Mouse (Mus musculus) fat pad, adult 2 months (tissue): Measurements from ENCODE around the gene Gm49336.

ENCODE experiments used
- DNase-seq: peaks from one replicate; pipeline ENCODE4 v3.0.0-alpha.2; 2011; ENCODE audit warnings: low read depth, low spot score; ENCODE audit errors: extremely low read depth

The Gm49336 gene

DNA sequence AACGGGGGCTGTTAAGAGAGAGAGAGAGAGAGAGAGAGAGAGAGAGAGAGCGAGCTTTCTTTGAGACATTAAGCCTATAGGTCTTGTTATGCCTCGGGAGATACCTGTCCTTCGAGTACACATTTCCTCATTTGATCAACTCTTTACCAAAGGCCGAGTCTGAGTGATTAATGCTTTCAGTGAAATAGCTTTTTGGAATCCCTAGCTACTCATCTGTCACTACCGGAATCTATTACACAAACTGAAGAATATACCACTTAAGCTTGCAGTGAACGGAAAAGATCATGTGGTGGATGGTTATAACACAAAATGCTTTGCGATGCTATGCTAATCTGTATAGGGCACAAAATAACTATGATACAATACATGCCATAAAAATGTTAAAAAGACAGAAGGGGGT lies 941 bp downstream of the Gm49336 start:
- DNase-seq, result no peak

DNA sequence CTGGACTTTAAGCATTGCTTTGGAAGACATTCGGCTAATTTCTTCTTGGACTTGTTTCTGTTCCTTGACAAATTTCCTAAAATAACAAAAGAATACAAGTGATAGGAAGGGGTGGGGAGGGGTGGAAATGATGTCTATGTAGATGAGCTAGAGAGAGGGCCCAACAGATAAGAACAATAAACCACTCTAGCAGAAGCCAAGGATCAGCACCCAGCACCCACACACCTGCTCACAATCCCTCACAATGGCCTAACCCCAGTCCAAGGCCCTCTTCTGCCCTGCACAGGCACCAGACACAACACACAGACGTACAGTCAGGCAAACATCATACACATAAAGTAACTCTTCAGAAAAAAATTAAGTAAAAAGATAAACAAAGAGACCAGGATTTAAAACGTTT lies 12.8 kb downstream of the Gm49336 start:
- no peak for DNase-seq

DNA sequence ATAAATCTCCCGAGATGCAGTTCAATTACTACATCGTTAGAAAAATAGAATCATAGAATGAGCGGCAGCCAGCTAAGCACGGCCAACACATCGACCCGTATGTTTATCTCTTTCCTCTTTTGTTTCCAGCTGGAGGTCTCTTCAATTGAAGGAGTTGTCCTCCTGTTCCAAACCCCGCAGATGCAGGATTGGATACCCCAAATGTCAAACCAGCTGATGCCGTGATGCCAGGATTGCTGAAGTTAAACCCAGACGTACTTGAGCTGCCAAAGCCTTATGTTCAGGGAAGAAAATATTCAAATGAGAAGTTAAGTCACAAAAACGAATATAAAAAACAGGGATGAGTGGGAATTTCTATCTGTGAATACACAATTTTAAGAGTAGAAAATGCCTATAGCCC lies 31.4 kb downstream of the Gm49336 start:
- DNase-seq, result no peak

GRCm38 (mm10) chr14:60217616-60218015 lies 33.7 kb downstream of the Gm49336 start:
- no peak for DNase-seq

DNA sequence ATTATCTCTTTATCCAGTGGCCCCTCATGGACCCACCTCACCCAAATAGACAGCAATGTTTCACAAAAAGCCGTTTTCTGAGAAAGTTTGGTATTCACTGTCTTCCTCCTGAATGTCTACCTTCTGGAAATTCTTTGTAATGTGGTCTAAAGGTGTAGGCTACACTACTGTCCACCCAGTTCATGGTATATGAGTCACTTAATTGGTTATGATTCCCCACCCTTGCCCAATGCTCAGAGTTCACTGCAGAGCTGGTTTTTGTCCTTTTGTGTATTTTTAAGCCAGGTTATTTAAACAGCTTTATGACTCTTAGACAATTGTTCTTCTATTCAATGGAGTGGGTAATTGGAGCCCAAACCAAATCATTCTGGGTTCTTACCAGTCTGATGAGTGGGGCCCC lies 35.2 kb downstream of the Gm49336 start:
- DNase-seq, result no peak

DNA sequence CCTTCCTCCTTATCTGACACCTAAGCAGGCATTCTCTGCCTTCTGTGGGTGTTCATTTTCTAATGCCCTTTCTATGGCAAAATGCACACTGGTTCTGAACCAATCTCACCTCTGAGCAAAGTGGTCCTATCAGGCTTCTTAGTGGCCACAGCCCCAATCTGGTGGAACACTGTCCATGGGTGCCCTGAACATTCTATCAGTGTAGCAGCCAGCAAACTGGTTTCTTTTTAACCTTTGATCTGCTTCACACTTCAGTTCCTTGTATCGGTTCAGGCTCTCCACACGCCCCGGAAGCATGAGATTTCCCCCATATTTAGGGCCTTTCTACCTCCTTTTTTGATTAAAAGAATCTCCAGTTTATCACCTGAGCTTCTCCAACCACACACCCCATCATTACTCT lies 36.3 kb downstream of the Gm49336 start:
- DNase-seq, result no peak

DNA sequence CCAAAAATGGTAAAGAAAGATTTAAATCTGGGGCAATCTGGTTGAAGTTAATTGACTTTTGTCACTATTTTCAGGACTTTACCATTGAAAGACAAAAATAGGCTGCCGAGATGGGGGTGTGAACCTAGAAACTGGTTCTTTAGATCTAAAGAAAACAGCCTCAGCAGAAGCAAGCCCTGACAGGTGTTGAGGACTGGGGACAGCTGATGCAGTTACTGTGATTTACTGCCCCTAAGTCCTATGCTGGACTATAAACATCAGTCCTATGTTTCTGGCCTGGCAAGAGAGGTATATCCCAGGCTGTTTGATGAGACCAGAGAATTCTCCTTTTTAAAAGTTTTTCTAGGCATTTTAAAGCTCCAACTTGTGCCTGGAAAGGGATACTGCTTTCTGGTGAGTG lies 37.3 kb downstream of the Gm49336 start:
- DNase-seq, result no peak

DNA sequence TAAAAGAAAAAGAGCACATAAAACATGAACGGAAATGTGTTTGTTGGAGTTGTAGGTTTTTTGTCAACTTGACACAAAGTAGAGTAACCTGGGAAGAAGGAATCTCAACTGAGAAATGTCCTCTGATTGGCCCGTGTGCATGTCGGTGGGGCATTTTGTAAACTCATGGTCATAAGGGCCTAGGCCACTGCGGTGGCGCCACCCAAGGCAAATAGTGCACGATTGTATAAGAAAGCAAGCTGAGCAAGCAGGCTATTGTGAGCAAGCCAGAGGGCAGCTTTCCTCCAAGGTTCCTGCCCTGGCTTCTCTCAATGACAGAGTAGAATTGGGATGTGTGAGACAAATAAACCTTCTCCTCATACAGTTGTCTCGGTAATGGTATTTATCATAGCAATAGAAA lies 42.1 kb downstream of the Gm49336 start:
- DNase-seq, result no peak

DNA sequence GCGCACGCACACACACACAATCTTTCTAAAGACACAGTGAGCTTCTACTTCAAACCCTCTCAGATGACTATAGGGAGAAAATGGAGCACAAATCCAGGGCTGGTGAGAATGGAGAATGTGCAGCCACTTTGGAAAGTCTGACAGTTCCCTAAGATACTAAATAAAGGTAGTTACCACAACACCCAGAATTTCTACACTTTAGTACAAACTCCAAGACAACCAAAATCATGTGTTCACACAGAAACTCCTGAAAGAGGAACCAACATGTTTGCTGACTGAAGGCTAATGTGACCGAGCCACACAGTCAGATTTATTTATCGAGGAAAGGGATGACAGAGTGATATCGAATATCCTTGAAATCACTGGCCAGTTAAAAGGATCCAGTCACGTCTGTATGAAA lies 46.3 kb downstream of the Gm49336 start:
- no peak for DNase-seq

DNA sequence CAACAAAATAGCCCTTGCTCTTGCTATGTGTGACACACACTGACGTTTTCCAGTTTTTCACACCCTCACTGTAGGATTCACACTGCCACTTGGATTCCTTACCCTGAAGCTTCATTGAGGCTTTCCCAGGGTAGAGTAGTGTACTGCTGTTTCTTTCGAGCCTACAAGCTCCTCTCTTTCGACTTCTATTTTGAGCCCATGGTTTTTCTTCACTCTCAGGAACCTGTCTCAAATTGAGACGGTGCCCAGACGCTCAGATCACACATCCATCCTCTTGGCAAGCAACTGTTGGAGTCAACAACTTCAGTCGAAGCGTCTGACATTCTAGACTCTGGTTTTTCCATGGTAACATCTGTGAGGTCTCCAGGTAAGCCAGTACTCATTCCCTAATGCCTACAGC lies 54.4 kb downstream of the Gm49336 start, which contains the start of gene Atp8a2:
Atp8a2 (minus strand) TSS at position 296 of the 400 bp plus-strand sequence.
- no peak for DNase-seq

DNA sequence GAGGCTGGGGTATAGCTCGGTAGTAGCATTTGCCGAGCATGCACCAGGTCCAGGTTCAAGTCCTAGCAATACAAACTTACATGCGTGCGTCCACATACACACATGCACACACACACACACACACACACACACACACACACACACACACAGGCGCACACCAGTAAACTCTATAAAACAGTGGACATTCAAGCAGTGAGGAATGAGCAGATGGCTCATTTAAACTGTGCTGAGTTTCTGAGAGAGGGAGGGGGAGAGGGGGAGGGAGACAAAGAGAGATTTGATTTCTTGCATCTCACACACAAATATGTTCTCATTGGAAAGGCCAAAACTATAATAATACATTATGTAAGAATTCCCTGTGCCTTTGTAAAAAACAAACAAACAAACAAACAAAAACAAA lies 55.3 kb downstream of the Gm49336 start:
- no peak for DNase-seq

- no peak for DNase-seq
These were observed 56.7 kb downstream of the Gm49336 start for GRCm38 (mm10) chr14:60194606-60195005.

DNA sequence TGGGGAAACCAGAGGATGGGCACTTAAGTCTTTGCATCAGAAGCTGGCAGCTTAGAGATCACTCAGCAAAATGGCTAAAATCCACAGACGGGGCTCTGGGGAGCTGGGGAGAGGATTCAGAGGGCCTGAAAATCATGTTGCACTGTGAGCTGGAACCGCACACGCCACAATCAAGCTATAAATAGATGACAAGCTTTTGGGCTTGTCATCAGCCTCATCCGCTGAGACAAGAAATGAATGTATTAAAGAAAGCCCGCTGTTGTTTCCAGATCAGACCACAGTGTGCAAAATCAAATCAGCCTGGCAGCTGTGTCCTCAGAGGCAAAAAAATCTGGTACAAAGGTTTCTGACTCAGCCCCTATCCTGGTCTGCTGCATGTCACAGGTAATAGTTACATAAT lies 61.5 kb downstream of the Gm49336 start:
- DNase-seq, result no peak

DNA sequence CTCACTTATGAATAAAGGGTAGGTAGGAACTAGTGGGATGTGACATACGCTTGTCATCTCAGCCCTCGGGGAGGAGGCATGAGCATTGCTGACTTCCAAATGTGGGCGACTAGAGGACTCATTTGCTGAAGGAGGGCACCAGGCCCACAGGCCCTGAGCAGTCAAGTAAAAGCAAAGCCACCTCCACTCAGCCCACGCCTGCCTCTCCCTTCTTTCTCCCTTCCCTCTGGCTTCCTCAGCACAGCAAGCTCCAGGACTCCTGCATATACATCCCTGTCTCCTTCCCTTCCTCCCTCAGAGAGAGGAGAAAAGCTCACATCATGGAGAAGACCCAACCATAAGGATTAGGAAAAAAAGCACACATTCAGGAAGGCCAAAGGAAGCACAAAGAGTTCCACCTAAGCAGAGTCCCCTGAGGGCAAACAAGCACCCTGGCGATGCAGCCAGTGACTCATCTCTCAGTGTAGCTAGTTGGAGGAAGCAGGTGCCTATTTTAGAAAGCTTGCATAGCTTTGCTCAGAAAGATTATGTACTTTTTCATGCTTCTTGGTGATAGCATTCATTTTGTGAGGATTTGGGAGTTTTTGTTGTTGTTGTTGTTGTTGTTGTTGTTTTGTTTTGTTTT lies 63.0 kb downstream of the Gm49336 start:
- no peak for DNase-seq

GRCm38 (mm10) chr14:60181306-60181705 lies 70.0 kb downstream of the Gm49336 start:
- DNase-seq, result no peak

- no peak for DNase-seq
These were observed 72.7 kb downstream of the Gm49336 start for GRCm38 (mm10) chr14:60178571-60178955.

GRCm38 (mm10) chr14:60177614-60178570 lies 73.4 kb downstream of the Gm49336 start:
- DNase-seq, result no peak

GRCm38 (mm10) chr14:60176891-60177613 lies 74.3 kb downstream of the Gm49336 start:
- no peak for DNase-seq

DNA sequence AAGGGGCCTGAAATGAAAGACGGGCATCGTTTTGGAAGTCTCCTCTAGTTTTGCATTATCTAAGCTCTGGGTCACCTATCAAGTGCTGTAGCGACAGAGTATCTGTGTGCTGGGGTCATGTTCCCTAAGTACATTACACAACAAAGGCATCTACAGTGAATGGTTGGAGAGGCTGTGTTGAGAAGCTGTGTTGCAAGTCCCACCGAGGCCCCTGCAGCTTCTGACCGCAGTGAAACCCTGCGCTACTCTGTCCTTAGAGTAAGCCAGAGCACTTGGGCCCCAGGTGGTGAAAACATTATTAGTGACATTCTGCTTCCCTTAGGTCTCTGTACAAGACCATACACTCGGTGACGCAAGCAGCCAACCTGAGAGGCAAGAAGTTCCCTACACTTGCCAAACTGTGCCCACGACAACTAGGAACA lies 74.8 kb downstream of the Gm49336 start:
- DNase-seq, result no peak

- no peak for DNase-seq
These were observed 78.8 kb downstream of the Gm49336 start for GRCm38 (mm10) chr14:60172286-60173055.
